Mouse (Mus musculus) right cerebral cortex, adult 2 months (tissue): ENCODE data around the gene Zfp626.
"Not testable (repeated sequence)": the region's sequence is repeated elsewhere in the genome, so short reads cannot be mapped to it uniquely, and the experiment has no call there.

Source experiments
- DNase-seq, 2 experiments: peaks; one replicate each; pipeline ENCODE4 v3.0.0; 2021 to 2022; ENCODE audit warnings: low spot score in 2 of 2

Zfp626 gene

DNA sequence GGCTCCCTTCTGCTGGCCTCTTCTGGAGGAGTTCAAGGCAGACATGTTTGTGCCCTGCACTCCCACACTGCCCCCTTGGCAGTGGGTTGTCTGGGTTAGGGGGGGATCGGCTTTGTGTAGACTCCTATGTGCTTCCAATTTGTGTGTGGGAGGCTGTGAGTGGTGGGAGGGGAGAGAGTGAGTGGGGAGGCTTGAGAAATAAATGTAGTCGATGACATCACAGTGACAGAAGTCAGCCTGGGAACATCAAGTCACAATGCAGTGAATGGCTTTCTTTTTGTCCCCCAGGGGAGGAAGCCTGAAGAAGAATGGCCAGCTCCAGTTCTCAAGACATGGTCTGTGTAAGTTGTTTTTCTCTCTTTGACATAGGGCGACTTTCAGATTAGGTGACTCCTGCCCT lies at the start of gene Zfp626:
Zfp626 (plus strand) TSS at position 301 of the 400 bp plus-strand sequence.
- not testable (repeated sequence) for DNase-seq

DNA sequence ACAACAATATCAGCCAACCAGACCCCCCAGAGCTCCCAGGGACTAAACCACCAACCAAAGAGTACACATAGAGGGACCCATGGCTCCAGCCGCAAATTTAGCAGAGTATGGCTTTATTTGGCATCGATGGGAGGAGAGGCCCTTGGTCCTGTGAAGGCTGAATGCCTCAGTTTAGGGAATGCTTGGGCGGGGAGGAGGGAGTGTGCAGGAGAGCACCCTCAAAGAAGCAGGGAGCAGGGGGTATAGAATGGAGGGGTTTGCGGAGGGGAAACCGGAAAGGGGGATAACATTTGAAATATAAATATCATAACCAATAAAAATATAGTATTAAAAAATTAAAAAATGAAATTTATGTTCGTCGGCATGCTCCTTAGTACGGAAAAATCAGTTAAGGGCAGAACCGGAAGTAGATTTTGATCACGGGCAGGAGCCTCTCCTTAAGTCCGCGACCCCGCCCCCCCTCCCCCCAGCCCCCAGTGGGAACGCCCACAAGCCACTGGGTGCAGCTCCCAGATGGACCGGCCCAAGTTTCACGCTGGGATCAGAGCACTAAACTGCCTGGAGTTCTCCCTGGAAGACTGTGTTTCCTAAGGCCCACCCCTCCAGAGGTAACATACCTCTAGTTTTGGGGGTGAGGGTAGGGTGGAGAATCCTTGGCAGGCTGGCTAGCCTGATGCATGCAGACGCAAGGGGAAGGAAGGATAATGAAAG lies 41.7 kb upstream of the Zfp626 start:
- DNase-seq = no peak

DNA sequence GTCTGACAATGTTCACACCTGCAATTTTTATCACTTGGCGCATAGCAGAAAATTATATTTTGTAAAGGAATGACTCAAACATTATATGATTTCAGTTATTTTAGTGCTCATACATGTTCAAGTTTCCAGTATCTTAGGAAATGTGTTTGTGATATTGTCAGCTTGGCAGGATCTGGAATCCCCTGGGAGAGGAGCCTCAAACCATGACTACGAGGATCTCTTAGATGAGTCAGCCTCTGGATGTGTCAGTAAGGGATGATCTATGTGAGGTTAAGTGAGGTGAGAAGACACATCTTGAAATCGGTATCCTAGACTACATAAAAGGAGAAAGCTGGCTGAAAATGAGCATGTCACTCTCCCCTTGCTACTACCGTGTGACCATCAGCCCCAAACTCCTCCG lies 17.7 kb upstream of the Zfp626 start:
- DNase-seq = no peak

DNA sequence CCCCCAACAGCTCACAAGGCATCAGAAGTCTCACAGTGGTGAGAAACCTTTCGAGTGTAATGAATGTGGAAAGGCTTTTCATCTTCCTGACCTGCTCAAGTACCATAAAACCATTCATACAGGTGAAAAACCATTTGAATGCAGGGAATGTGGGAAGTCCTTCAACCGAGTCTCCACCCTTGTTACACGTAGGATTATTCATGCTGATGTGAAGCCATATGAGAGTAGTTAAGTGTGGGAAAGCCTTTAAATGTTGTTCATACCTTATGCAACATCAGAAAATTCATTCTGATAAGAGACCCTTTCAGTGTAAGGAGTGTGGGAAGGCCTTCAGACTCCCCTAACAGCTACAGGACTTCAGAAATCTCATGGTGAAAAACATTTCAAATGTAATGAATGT lies 13.1 kb upstream of the Zfp626 start:
- DNase-seq = not testable (repeated sequence)

DNA sequence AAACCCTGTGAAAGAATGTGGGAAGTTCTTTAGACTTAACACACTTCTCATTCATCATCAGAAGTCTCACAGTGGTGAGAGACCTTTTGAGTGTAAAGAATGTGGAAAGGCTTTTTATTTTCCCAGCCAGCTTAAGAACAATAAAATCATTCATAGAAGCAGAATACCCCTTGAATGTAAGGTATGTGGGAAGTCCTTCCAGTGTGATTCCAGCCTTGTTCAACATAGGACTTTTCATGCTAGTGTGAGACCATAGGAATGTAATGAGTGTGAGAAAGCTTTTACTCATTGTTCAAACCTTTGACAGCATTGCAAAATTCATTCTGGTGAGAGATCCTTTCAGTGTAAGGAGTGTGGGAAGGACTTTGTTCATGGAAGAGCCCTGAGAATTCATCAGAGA lies 12.4 kb upstream of the Zfp626 start:
- no peak for DNase-seq

DNA sequence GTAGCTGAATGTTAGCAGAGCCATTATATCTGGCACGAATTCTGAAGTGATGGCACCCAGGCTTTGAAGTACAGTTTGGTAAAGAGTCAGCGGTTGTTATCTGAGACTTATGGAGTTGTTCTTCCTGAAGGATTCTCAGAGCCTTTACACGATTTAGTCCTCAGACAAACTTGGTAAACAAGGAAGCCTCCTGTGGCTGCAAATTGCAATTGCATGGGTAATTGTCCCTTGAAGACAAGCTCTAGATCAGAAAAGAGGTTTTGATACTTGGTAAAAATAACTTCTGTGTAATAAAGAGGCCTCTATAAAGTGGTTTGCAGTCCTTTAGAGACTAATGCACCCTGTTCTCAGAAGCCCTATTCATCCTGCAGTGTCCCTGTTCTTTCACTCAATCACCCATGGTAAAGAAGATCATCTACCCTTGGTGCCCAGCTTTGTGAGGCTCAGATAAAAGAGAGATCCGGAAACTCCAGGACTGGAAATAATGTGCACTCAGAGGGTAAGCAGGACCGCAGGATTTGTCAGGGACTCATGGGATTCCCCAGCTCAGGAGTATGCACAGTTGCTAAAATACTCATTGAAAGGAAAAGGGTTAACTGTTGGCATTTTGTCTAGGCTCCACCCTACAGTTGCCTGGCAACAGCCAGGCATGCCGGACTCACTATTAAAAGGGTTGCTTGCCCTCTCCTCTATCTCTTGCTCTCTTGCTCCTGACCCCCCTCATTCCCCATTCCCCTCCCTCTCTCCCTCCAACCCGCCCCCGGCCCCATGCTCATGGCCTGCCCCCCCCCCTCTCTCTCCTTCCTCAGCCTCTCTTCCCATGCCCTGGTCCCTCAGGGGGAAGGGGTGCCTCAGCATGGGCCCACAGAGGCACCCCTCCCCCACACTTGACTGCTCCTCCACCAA lies 8.8 kb upstream of the Zfp626 start:
- DNase-seq = no peak

DNA sequence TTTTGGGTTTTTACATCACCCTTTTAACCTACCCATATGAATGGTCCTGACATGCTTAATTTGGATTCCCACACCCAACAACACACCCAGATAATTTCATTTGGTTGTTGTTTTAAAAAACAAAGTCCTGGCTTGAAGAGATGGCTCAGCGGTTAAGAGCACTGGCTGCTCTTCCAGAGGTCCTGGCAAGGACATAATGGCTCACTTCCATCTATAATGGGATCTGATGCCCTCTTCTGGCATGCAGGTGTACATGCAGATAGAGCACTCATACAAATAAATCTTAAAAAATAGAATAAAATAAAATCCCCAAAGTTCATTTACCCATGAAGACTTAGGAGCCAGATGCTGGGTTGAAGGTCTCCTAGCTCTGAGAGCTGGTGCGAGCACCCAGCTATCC lies 5.9 kb upstream of the Zfp626 start:
- no peak for DNase-seq

DNA sequence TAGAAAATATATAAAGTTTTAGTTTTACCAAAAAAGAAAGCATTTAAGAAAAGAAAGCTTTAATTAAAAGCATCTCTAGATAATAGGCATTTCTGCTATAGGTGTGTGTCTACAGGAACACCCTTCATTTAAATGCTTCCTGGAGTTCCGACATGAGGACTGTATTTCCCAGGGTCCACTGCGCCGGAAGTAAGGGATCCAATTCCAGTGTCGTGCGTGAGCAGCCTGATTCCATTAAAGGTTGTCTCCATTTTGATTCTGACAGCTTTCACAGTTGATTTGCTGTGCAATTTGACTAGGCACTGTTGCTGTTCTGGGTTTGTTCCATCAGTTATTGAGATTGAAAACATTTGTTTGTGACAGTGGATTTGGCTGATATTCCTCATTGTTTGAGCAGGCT lies 4.0 kb upstream of the Zfp626 start:
- no peak for DNase-seq

DNA sequence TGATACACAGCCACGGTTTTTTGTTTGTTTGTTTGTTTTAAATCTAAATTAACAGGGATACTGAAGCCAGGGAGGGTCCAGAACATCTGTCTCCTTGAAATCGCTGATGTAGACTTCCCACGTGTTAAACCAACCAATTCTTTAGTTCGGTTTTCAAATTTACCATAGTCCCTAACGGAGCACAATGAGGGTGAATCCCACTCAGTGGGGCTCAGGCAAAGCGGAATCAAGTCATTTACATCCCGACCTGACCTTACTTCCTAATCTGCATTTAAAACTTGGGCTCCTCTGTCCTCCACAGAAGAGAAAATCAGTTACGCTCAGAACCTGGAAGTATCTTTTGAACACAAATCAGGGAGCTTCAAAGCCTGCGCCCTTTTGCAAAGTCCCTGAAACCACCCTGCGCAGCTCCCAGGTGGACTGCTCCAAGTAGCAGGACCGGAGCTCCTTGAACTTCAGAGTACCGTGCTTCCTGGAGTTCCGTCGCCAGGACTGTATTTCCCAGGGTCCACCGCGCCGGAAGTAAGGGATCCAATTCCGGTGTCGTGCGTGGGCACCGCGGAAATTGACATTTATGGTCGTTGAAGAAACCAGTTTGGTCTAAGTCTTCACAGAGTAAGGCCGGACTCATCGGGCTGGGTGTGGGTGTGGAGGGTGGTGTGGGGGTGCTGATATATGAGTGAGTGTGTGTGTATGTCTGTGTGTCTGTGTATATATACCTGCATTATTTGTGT lies 2.5 kb upstream of the Zfp626 start:
- peak; percentile 91 to 93 for DNase-seq

DNA sequence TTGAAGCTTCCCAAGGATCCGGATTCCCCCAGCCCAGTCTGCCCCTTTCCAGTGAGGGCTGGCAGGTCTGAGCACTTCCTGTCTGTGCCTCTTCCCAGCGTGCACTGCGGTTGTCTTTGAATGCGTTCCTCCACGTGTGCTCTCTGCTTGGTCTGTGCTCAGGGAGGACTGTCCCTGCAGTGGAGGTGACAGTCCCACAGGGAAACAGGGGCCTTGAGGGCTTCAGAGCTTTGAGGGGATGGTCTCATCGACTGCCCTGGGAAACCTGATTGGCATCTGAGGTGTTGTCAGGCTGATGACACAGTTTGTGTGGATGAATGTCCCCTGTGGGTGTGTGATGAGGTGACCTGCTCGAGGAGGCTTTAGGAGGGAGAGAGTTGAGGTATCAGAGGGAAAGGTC lies 309 bp downstream of the Zfp626 start:
- not testable (repeated sequence) for DNase-seq

DNA sequence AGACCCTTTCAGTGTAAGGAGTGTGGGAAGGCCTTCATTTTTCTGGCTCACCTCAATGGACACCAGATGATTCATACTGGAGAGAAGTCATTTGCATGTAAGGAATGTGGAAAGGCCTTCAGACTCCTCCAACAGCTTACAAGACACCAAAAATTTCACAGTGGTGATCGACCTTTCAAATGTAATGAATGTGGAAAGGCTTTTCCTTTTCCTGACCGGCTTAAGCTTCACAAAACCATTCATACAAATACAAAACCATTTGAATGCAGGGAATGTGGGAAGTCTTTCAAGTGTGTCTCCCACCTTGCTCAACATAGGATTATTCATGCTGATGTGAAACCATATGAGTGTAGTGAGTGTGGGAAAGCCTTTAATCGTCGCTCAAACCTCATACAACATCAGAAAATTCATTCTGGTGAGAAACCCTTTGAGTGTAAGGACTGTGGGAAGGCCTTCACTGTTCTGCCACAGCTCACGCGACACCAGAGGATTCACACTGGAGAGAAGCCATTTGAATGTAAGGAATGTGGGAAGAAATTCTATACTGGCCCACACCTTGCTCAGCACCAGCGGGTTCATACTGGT lies 11.6 kb downstream of the Zfp626 start:
- DNase-seq = no peak

DNA sequence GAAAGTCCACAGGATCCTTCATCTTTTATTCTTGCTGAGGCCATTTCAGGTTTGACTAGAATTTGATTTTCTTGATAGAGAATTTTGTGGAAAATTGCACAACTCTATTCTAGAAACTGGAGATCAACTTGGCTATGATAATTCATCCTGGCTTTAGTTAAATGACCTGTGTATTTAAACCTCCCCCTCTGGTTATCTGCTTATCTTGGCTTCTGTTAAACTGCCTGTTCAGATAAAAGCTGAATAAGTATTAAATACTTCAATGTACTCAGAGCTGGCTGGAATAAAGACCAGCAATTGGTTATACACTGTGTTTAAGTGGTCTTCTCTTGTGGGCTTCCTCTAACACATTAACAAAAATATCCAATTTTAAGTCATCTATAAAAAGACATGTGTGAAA lies 15.6 kb downstream of the Zfp626 start:
- DNase-seq = no peak

DNA sequence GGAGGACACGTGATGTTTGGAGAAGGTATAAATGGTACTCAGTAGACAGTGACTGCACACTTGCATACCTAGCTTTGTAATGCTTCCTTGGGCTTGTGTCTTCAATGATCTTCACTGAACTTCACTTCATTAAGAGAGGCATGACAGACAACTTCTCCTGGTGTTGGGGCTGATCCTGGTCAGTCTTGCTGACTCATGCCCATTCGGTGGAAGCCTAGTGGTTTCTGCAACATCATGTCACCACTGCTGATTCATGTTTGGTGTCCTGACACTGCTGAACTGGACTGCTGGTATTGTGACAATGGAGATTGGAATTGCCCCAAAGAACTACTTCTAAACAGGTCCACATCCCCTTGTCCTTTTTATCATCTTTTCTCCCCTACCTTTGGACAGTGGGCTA lies 27.1 kb downstream of the Zfp626 start:
- DNase-seq = no peak

DNA sequence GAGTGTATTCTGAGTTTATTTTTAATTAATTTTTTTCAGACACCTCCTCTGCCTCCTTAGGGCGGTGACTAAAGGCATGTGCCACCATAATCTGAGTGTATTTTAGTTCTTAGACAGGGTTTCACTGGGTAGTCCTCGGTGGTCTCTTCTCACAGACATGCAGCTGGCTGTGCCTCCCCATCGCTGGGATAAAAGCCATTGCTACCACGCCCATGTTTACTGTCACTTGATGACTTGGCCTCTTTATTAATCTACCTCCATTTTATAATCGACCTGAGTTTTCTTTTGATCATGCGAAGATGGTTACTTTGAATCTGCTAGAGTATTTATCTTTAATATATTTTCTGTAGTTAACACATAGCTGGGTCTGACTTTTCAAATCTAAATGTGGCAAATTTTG lies 30.9 kb downstream of the Zfp626 start:
- no peak for DNase-seq

DNA sequence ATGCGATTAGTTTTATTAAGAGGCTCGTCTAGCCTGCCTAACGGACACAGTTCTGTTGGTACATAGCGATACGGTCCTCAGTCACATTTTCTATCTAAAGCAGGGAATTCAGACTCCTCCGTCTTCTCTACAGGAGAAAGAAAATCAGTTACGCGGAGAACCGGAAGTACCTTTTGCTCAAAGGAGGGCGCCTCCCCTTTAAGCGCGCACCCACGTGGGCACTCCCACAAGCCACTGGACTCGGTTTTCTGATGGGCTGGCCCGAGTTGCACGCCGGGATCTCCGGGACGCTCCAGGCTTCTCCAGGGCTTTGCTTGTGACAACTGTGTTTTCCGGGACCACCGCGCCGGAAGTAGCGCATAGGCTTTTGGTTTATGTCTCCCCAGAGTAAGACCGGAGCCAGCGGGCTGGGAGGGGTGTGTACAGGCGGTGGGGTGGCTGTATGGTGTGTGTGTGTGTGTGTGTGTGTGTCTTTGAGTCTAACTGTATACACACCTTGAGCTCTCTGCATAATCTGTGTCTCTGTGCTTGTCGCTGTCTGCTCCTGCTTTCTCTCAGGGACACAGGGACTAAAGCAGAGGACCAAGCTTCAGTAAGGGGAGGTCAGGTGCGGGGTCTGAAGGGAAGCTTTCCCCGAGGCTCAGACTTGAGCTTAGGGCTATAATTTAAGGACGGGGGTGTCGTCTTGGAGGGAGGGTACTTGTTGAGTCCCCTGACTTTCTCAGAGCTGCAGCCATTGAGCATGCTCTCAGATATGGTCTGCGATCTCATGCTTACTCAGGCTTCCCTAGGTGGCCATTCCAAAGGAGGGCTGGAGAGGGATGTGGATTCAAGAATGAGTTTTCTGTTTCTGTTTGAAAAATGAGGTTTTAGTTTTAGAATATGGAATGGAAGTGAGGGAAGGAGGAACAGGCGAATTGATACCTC lies 31.6 kb downstream of the Zfp626 start, which contains the start of gene Zfp59:
Zfp59 (plus strand) TSS at position 285 of the 927 bp plus-strand sequence.
- DNase-seq = peak; percentile 87 to 93

DNA sequence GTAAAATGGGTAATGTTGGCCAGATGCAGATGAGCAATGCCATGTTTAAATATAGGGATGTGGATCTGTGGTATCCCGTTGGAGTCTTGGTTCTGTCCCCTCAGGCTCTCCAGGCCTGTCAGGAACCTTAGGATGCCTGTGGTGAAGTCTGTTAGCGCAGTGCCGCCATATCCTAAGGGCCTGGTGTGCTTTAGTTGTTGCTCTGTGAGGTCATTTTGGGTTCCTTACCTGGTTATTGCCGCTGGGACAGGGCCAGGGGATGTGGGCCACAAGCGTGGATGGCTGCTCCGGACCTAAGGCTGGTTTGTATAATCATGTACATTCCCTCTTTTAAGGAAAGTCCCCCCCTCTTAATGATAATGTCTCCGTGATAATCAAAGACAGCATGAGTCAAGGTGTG lies 32.6 kb downstream of the Zfp626 start:
- no peak for DNase-seq

DNA sequence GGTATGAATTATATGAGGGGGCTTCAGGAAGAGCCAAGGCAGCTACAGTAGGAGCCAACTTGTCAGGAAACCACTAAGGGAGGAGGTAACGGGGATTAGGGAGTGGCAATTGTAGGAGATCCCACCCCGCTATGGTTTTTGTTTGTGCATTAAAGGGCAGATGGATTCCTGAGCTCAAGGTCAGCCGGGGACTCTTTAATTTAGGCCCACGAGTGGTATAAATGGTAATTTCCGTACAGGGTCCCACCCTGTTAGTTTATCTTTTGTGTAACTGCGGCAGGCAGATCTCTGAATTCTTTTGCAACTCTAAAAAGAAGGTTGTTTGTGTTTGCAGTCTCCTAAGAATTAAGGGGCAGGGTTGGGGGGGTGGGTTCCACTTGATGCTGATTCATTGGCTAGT lies 33.1 kb downstream of the Zfp626 start:
- no peak for DNase-seq

DNA sequence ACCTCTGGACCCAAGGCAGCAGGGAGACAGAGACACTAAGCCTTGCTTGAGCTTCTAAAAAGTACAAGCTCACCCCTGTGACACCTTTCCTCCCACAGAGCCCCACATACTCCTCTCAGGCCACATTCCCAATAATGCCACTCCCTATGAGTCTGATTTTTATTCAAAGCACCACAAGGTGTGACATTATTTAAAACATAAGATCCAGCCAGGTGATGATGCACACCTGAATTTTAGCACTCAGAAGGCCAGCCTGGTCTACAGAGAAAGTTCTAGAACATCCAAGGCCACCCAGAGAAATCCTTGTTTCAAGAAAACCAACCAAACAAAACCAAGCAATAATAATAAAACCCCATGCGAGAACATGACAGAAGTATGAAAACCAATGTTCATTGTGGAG lies 50.2 kb downstream of the Zfp626 start, which contains the start of gene Zfp607a:
Zfp607a (plus strand) TSS at position 301 of the 400 bp plus-strand sequence.
- no peak for DNase-seq

DNA sequence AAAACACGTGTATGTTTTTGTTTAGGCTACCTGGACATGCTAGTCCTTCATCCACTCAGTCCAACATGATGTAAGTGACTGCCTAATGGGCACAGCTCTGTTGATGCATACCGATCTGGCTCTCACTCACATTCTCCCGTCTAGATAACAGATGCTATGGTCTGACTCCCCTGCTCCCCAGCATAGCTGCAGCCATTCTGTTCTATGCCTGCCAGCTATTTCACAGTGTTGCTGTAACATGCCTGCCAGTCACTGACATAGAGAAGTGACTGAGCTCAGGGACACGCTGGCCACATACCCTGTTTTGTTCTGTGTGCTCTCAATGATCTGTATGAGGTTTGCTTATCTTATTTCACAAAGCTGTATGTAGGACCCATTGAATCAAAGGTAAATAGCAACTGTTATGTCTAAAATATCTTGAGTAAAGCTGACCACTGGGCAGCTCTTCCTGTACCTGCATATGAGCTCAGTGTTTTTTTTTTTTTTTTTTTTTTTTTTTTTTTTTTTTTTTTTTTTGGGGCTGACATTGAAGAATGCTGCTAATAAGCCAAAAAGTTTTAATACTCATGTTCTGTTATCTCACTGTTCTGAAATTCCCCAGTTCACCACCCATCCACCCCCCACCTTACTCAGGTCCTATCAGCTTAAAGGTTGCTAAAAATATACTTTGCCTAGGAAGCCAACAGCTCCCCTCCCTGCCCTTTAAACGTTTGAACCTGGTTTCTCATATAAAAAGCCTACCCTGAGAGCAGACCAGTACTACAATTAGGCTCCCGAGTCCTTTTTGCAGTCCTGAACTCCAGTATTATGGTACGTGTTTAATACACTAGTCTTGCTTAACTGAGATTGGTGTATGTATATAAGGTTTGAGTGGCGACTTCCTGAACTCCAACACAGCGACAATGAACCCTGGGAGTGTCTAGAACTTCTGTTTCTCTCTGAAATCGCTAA lies 52.6 kb downstream of the Zfp626 start:
- no peak for DNase-seq
